Mouse (Mus musculus) heart, embryonic 12.5 days (tissue): ENCODE measurements around the gene Mbd3l2. TPM values are rescaled to one million over a fixed set of nuclear protein-coding genes. Genes with fewer than 3 reads are reported as not detected.

Source experiments
- ATAC-seq: fragments of 200-750 bp; cut with Nextera tagmentation; 2 replicates; pipeline ENCODE4 v1.8.0; 2017; ENCODE audit warnings: moderate TSS enrichment, moderate library complexity; ENCODE audit not compliant: insufficient number of reproducible peaks, low FRiP score
- H3K27ac ChIP-seq: fragments of 300-500 bp; sonication (generic); 2 replicates; pipeline ENCODE4 v1.5.1; 2016; ENCODE audit warnings: mild to moderate bottlenecking, moderate library complexity; ENCODE audit not compliant: poor library complexity, severe bottlenecking
- H3K27me3 ChIP-seq: fragments of 300-500 bp; sonication (generic); replicated peaks from 2 replicates; pipeline ENCODE4 v1.6.1; 2016; ENCODE audit warnings: mild to moderate bottlenecking, moderate library complexity
- H3K36me3 ChIP-seq: fragments of 300-500 bp; sonication (generic); 2 replicates; pipeline ENCODE4 v1.6.1; 2016; ENCODE audit warnings: mild to moderate bottlenecking, moderate library complexity
- H3K4me1 ChIP-seq: fragments of 300-500 bp; sonication (generic); replicated peaks from 2 replicates; pipeline ENCODE4 v1.6.1; 2016; ENCODE audit warnings: mild to moderate bottlenecking
- H3K4me2 ChIP-seq: fragments of 300-500 bp; sonication (generic); 2 replicates; pipeline ENCODE4 v1.6.1; 2016; ENCODE audit warnings: mild to moderate bottlenecking, moderate library complexity
- H3K4me3 ChIP-seq: fragments of 300-500 bp; sonication (generic); 2 replicates; pipeline ENCODE4 v1.5.1; 2016; ENCODE audit warnings: mild to moderate bottlenecking
- H3K9ac ChIP-seq: fragments of 300-500 bp; sonication (generic); 2 replicates; pipeline ENCODE4 v1.6.1; 2016; ENCODE audit warnings: mild to moderate bottlenecking, moderate library complexity
- H3K9me3 ChIP-seq: fragments of 300-500 bp; sonication (generic); replicated peaks from 2 replicates; pipeline ENCODE4 v1.6.1; 2016; ENCODE audit warnings: mild to moderate bottlenecking, moderate library complexity
- WGBS: fragments of 180-500 bp; shearing (Covaris S2); methylation state at CpG from one replicate; pipeline ENCODE4 v1.1.7; 2016; 5-methylcytosine and 5-hydroxymethylcytosine counted together
- microRNA-seq: library from miRNA; unstranded; fragments of <30 nt; microRNA quantifications from one replicate; pipeline ENCODE4, GENCODE M21; 2017
- polyA plus RNA-seq: library from polyadenylated mRNA; unstranded; fragments of >200 nt; fragmentation: Nextera tagmentation; extraction: Ambion mirVana; gene quantifications from 2 replicates; pipeline ENCODE4 v1.2.1, GENCODE M21; 2016

The Mbd3l2 gene
- polyA plus RNA-seq, 1 experiment from 2014 or later, result not detected

GRCm38 (mm10) chr9:18478168-18478567 is 47.7 kb downstream of the Mbd3l2 start, which contains the start of the genes Zfp558 and Mbd3l1:
Gene Zfp558 (minus strand): TSS chr9:18478268.
Gene Mbd3l1 (plus strand): TSS chr9:18478359.
- no peak within 1 kb of the TSS for H3K9ac ChIP-seq
- H3K27me3 ChIP-seq, result no peaks in the 10 kb centered on the region
- no peaks in the 10 kb centered on the region for H3K36me3 ChIP-seq
- WGBS, result 61% methylated on average over 3 of the region's 3 CpGs
- H3K9me3 ChIP-seq, result no peaks in the 10 kb centered on the region
- ATAC-seq, result no peak
- no peak within 1 kb of the TSS for H3K27ac ChIP-seq
- no peaks in the 10 kb centered on the region for H3K4me1 ChIP-seq
- no peak within 1 kb of the TSS for H3K4me3 ChIP-seq
- H3K4me2 ChIP-seq, result no peak within 1 kb of the TSS

Small RNAs within 50 kb of the gene (microRNA-seq; reads per million reads assigned to microRNA genes)
- not detected for gene Gm22854

Other genes starting within 250 kb of the Mbd3l2 start
- 79.4 and 83.7 TPM in 2 replicates for gene Chordc1, start 138.5 kb upstream of the Mbd3l2 start, polyA plus RNA-seq
- 2.5 and 4.5 TPM in 2 replicates for gene Naalad2, start 27.7 kb upstream of the Mbd3l2 start, polyA plus RNA-seq
- not detected in 2 replicates for gene Ubtfl1, start 26.2 kb upstream of the Mbd3l2 start, polyA plus RNA-seq
- gene Zfp558, start 47.6 kb downstream of the Mbd3l2 start, polyA plus RNA-seq, result 4.2 and 5.2 TPM in 2 replicates
- gene Mbd3l1, start 47.7 kb downstream of the Mbd3l2 start, polyA plus RNA-seq, result not detected in 2 replicates
- gene Muc16, start 243.9 kb downstream of the Mbd3l2 start, polyA plus RNA-seq, result 1.7 TPM in 2 replicates